Mouse (Mus musculus) MEL (cell line): Measurements from ENCODE around the gene Pde6c. TPM values are rescaled to one million over a fixed set of nuclear protein-coding genes. Genes with fewer than 3 reads are reported as not detected.

Experiments used
- DNase-seq: peaks from one replicate; pipeline ENCODE4 v3.0.0; 2011; ENCODE audit warnings: low read depth, low spot score
- H3K27ac ChIP-seq: 2 replicates; pipeline ENCODE4 v1.5.1; 2012; ENCODE audit warnings: low read depth, mild to moderate bottlenecking, control low read depth, low read length, moderate library complexity; ENCODE audit not compliant: control insufficient read depth
- H3K27me3 ChIP-seq, 2 experiments: fragments of 150-350 bp in 1 of 2; sonication (generic) in 1 of 2; 2 replicates each; pipeline ENCODE4 v1.6.1; 2012; ENCODE audit warnings: low read length in 2 of 2, mild to moderate bottlenecking in 2 of 2, improper control_type of control experiment in 1 of 2, moderate library complexity in 1 of 2; ENCODE audit not compliant: insufficient read depth in 2 of 2, control insufficient read depth in 1 of 2
- H3K36me3 ChIP-seq, 2 experiments: 2 replicates each; pipeline ENCODE4 v1.6.1; 2012 to 2014; ENCODE audit warnings: low read length in 2 of 2, improper control_type of control experiment in 1 of 2, inconsistent platforms in 1 of 2, mild to moderate bottlenecking in 1 of 2; ENCODE audit not compliant: insufficient read depth in 2 of 2, control insufficient read depth in 1 of 2
- H3K4me1 ChIP-seq, 2 experiments: fragments of 150-350 bp in 1 of 2; sonication (generic) in 1 of 2; 2 replicates each; pipeline ENCODE4 v1.6.1; 2012; ENCODE audit warnings: low read length in 2 of 2, improper control_type of control experiment in 1 of 2, mild to moderate bottlenecking in 1 of 2; ENCODE audit not compliant: insufficient read depth in 2 of 2, control insufficient read depth in 1 of 2
- H3K4me3 ChIP-seq, 2 experiments: fragments of 150-350 bp in 1 of 2; sonication (generic) in 1 of 2; 2 replicates each; pipeline ENCODE4 v1.5.1; 2012; ENCODE audit warnings: low read depth in 2 of 2, low read length in 2 of 2, mild to moderate bottlenecking in 2 of 2, moderate library complexity in 2 of 2, control low read depth in 1 of 2, improper control_type of control experiment in 1 of 2; ENCODE audit not compliant: control insufficient read depth in 1 of 2, insufficient read depth in 1 of 2
- H3K79me2 ChIP-seq: 2 replicates; pipeline ENCODE4 v1.6.1; 2012; ENCODE audit warnings: mild to moderate bottlenecking, low read length, moderate library complexity; ENCODE audit not compliant: control insufficient read depth, poor library complexity, insufficient read depth
- H3K9ac ChIP-seq: 2 replicates; pipeline ENCODE4 v1.6.1; 2012; ENCODE audit warnings: low read depth, mild to moderate bottlenecking, control low read depth, low read length, moderate library complexity; ENCODE audit not compliant: control insufficient read depth, poor library complexity, severe bottlenecking
- H3K9me3 ChIP-seq: fragments of 150-350 bp; sonication (generic); replicated peaks from 2 replicates; pipeline ENCODE4 v1.6.1; 2012; ENCODE audit warnings: mild to moderate bottlenecking, low read length, improper control_type of control experiment, moderate library complexity; ENCODE audit not compliant: insufficient read depth
- CHD1 ChIP-seq: IDR thresholded peaks from 2 replicates; pipeline ENCODE4 v1.6.1; 2012; ENCODE audit warnings: low read depth, mild to moderate bottlenecking, inconsistent platforms, low read length, improper control_type of control experiment
- E2F4 ChIP-seq: IDR thresholded peaks from 2 replicates; pipeline ENCODE4 v1.6.1; 2011; ENCODE audit warnings: low read depth, low read length, improper control_type of control experiment, borderline replicate concordance
- ETS1 ChIP-seq: IDR thresholded peaks from 2 replicates; pipeline ENCODE4 v1.6.1; 2012; ENCODE audit warnings: low read depth, mild to moderate bottlenecking, inconsistent platforms, low read length, improper control_type of control experiment, moderate library complexity
- GABPA ChIP-seq: IDR thresholded peaks from 2 replicates; pipeline ENCODE4 v1.6.1; 2012; ENCODE audit warnings: low read depth, mild to moderate bottlenecking, inconsistent platforms, low read length, improper control_type of control experiment, moderate library complexity
- HCFC1 ChIP-seq: IDR thresholded peaks from 2 replicates; pipeline ENCODE4 v1.6.1; 2012; ENCODE audit warnings: low read depth, mild to moderate bottlenecking, inconsistent platforms, low read length, improper control_type of control experiment, moderate library complexity
- JUND ChIP-seq: IDR thresholded peaks from 2 replicates; pipeline ENCODE4 v1.6.1; 2011; ENCODE audit warnings: low read depth, mild to moderate bottlenecking, improper control_type of control experiment, low read length
- MAFK ChIP-seq: IDR thresholded peaks from 2 replicates; pipeline ENCODE4 v1.6.1; 2011; ENCODE audit warnings: low read depth, mild to moderate bottlenecking, low read length, improper control_type of control experiment, borderline replicate concordance
- MAX ChIP-seq: IDR thresholded peaks from 2 replicates; pipeline ENCODE4 v1.6.1; 2011; ENCODE audit warnings: low read length, improper control_type of control experiment
- MEF2A ChIP-seq: IDR thresholded peaks from 2 replicates; pipeline ENCODE4 v1.6.1; 2014; ENCODE audit warnings: low read depth, mild to moderate bottlenecking, inconsistent platforms, low read length, improper control_type of control experiment; ENCODE audit not compliant: poor library complexity, insufficient replicate concordance, severe bottlenecking; ENCODE audit errors: extremely low read depth
- MYC ChIP-seq: IDR thresholded peaks from 2 replicates; pipeline ENCODE4 v1.6.1; 2011; ENCODE audit warnings: low read depth, mild to moderate bottlenecking, low read length, improper control_type of control experiment, moderate library complexity
- POLR2AphosphoS5 ChIP-seq: IDR thresholded peaks from 2 replicates; pipeline ENCODE4 v1.6.1; 2012; ENCODE audit warnings: low read depth, borderline replicate concordance, mild to moderate bottlenecking, inconsistent platforms, low read length, moderate library complexity, mixed read lengths
- RCOR1 ChIP-seq: IDR thresholded peaks from 2 replicates; pipeline ENCODE4 v1.6.1; 2012; ENCODE audit warnings: low read depth, mild to moderate bottlenecking, inconsistent platforms, low read length, improper control_type of control experiment
- SIN3A ChIP-seq: IDR thresholded peaks from 2 replicates; pipeline ENCODE4 v1.6.1; 2012; ENCODE audit warnings: low read length, improper control_type of control experiment, inconsistent platforms
- SMC3 ChIP-seq: IDR thresholded peaks from 2 replicates; pipeline ENCODE4 v1.6.1; 2011; ENCODE audit warnings: low read depth, low read length, improper control_type of control experiment
- TAL1 ChIP-seq: IDR thresholded peaks from 2 replicates; pipeline ENCODE4 v1.6.1; 2012; ENCODE audit warnings: mild to moderate bottlenecking, inconsistent platforms, low read length, moderate library complexity, mixed read lengths
- TCF12 ChIP-seq: IDR thresholded peaks from 2 replicates; pipeline ENCODE4 v1.6.1; 2014; ENCODE audit warnings: low read depth, mild to moderate bottlenecking, inconsistent platforms, low read length, improper control_type of control experiment, moderate library complexity
- UBTF ChIP-seq: IDR thresholded peaks from 2 replicates; pipeline ENCODE4 v1.6.1; 2012; ENCODE audit warnings: low read depth, mild to moderate bottlenecking, inconsistent platforms, low read length, improper control_type of control experiment, moderate library complexity, borderline replicate concordance; ENCODE audit not compliant: insufficient read depth
- USF1 ChIP-seq: IDR thresholded peaks from 2 replicates; pipeline ENCODE4 v1.6.1; 2014; ENCODE audit warnings: low read depth, mild to moderate bottlenecking, inconsistent platforms, low read length, improper control_type of control experiment, moderate library complexity
- ZC3H11A ChIP-seq: IDR thresholded peaks from 2 replicates; pipeline ENCODE4 v1.6.1; 2012; ENCODE audit warnings: low read depth, mild to moderate bottlenecking, inconsistent platforms, low read length, improper control_type of control experiment
- ZKSCAN1 ChIP-seq: IDR thresholded peaks from 2 replicates; pipeline ENCODE4 v1.6.1; 2012; ENCODE audit warnings: low read depth, mild to moderate bottlenecking, inconsistent platforms, low read length, improper control_type of control experiment, moderate library complexity
- ZMIZ1 ChIP-seq: IDR thresholded peaks from 2 replicates; pipeline ENCODE4 v1.6.1; 2012; ENCODE audit warnings: low read depth, mild to moderate bottlenecking, inconsistent platforms, low read length, improper control_type of control experiment, moderate library complexity
- ZNF384 ChIP-seq: IDR thresholded peaks from 2 replicates; pipeline ENCODE4 v1.6.1; 2012; ENCODE audit warnings: low read depth, mild to moderate bottlenecking, inconsistent platforms, low read length, improper control_type of control experiment
- polyA plus RNA-seq, 2 experiments: library from polyadenylated mRNA; stranded (reverse) in 1 of 2; unstranded in 1 of 2; fragments of >175 nt in 1 of 2; fragments of >200 nt in 1 of 2; gene quantifications; 2 replicates each; pipeline versions ENCODE4 v1.2.1 to v1.2.4; 2012; ENCODE audit warnings: low replicate concordance in 2 of 2, low read depth in 1 of 2; ENCODE audit not compliant: insufficient read length in 2 of 2, insufficient read depth in 1 of 2, missing spikeins in 1 of 2
- total RNA-seq: library from RNA; depleted of rRNA; stranded (reverse); fragments of 300-350 nt; gene quantifications from 2 replicates; pipeline ENCODE4 v1.2.3, GENCODE M21; 2012

The Pde6c gene
- total and polyA plus RNA-seq, 3 experiments: not detected

- Histone ChIP-seq H3K9ac (no peak overlapping the region), H3K36me3 (no peaks in the 10 kb centered on the region), H3K79me2 (no peaks in the 10 kb centered on the region), H3K27ac (no peak overlapping the region), H3K4me1 (no peaks in the 10 kb centered on the region), H3K9me3 (no peaks in the 10 kb centered on the region), H3K4me3 (no peak overlapping the region), H3K27me3 (no peaks in the 10 kb centered on the region)
- no peak for DNase-seq
- TF ChIP-seq ETS1: no peak
- no peak for TF ChIP-seq MAFK
- no peak for TF ChIP-seq SMC3
- no peak for TF ChIP-seq ZC3H11A
- TF ChIP-seq MAX: no peak
- no peak for TF ChIP-seq ZMIZ1
- TF ChIP-seq TAL1: no peak
- no peak for TF ChIP-seq TCF12
- no peak for TF ChIP-seq ZNF384
- TF ChIP-seq SIN3A: no peak
- TF ChIP-seq MEF2A: no peak
- TF ChIP-seq JUND: no peak
- TF ChIP-seq E2F4: no peak
- TF ChIP-seq MYC: no peak
- TF ChIP-seq UBTF: no peak
- no peak for TF ChIP-seq POLR2AphosphoS5
- no peak for TF ChIP-seq ZKSCAN1
- TF ChIP-seq USF1: no peak
- TF ChIP-seq CHD1: no peak
Observed at GRCm38 (mm10) chr19:38096231-38096630, 36.4 kb upstream of the Pde6c start.

- Histone ChIP-seq H3K4me1 (no peaks in the 10 kb centered on the region), H3K9me3 (no peaks in the 10 kb centered on the region), H3K27me3 (no peaks in the 10 kb centered on the region), H3K4me3 (no peak within 1 kb of the TSS), H3K27ac (no peak within 1 kb of the TSS), H3K36me3 (no peaks in the 10 kb centered on the region), H3K9ac (no peak within 1 kb of the TSS), H3K79me2 (no peaks in the 10 kb centered on the region)
- TF ChIP-seq RCOR1 (no peak), HCFC1 (no peak), MAX (no peak), TCF12 (no peak), JUND (no peak), GABPA (no peak), TAL1 (no peak)
- DNase-seq: no peak
Observed at GRCm38 (mm10) chr19:38096858-38097758, 35.5 kb upstream of the Pde6c start, which contains the start of gene Ffar4. Gene Ffar4 (plus strand): TSS chr19:38097071.
